Mouse (Mus musculus) liver, embryonic 11.5 days (tissue): Measurements from ENCODE around the gene Gm21954. TPM values are rescaled to one million over a fixed set of nuclear protein-coding genes. Genes with fewer than 3 reads are reported as not detected.

Experiments
- ATAC-seq: fragments of 200-750 bp; cut with Nextera tagmentation; replicated peaks from 2 replicates; pipeline ENCODE4 v1.8.0; 2017; ENCODE audit warnings: moderate number of reproducible peaks, mild to moderate bottlenecking, moderate TSS enrichment, moderate library complexity; ENCODE audit not compliant: low FRiP score
- DNase-seq: peaks from one replicate; pipeline ENCODE4 v3.0.0-alpha.2; 2017; ENCODE audit warnings: low spot score
- H3K27ac ChIP-seq: fragments of 300-500 bp; sonication (generic); 2 replicates; pipeline ENCODE4 v1.5.1; 2014; ENCODE audit warnings: mild to moderate bottlenecking, low read depth, low read length, control low read depth
- H3K27me3 ChIP-seq: fragments of 300-500 bp; sonication (generic); replicated peaks from 2 replicates; pipeline ENCODE4 v1.6.1; 2014; ENCODE audit warnings: low read length, mixed read lengths; ENCODE audit not compliant: control insufficient read depth, insufficient read depth
- H3K36me3 ChIP-seq: fragments of 300-500 bp; sonication (generic); 2 replicates; pipeline ENCODE4 v1.6.1; 2014; ENCODE audit warnings: mild to moderate bottlenecking, low read length, moderate library complexity, mixed read lengths; ENCODE audit not compliant: control insufficient read depth, insufficient read depth
- H3K4me1 ChIP-seq: fragments of 300-500 bp; sonication (generic); replicated peaks from 2 replicates; pipeline ENCODE4 v1.6.1; 2014; ENCODE audit warnings: low read length, mixed read lengths; ENCODE audit not compliant: control insufficient read depth, insufficient read depth
- H3K4me2 ChIP-seq: fragments of 300-500 bp; sonication (generic); 2 replicates; pipeline ENCODE4 v1.6.1; 2014; ENCODE audit warnings: mild to moderate bottlenecking, control low read depth, moderate library complexity
- H3K4me3 ChIP-seq: fragments of 300-500 bp; sonication (generic); 2 replicates; pipeline ENCODE4 v1.5.1; 2014; ENCODE audit warnings: low read depth, low read length, control low read depth
- H3K9ac ChIP-seq: fragments of 300-500 bp; sonication (generic); 2 replicates; pipeline ENCODE4 v1.6.1; 2014; ENCODE audit warnings: low read depth, low read length, control low read depth
- H3K9me3 ChIP-seq: fragments of 300-500 bp; sonication (generic); 2 replicates; pipeline ENCODE4 v1.6.1; 2016; ENCODE audit warnings: low read length, inconsistent platforms, mixed read lengths; ENCODE audit not compliant: control insufficient read depth
- WGBS: fragments of 180-500 bp; shearing (Covaris S2); extraction: QIAGEN DNeasy Blood & Tissue Kit; methylation state at CpG from one replicate; pipeline ENCODE4 v1.1.7; 2014; 5-methylcytosine and 5-hydroxymethylcytosine counted together
- polyA plus RNA-seq: library from polyadenylated mRNA; unstranded; fragments of >200 nt; fragmentation: Nextera tagmentation; extraction: Ambion mirVana; gene quantifications from 2 replicates; pipeline ENCODE4 v1.2.1, GENCODE M21; 2014

Gene Gm21954
- polyA plus RNA-seq, 1 experiment from 2014 or later = not detected

DNA sequence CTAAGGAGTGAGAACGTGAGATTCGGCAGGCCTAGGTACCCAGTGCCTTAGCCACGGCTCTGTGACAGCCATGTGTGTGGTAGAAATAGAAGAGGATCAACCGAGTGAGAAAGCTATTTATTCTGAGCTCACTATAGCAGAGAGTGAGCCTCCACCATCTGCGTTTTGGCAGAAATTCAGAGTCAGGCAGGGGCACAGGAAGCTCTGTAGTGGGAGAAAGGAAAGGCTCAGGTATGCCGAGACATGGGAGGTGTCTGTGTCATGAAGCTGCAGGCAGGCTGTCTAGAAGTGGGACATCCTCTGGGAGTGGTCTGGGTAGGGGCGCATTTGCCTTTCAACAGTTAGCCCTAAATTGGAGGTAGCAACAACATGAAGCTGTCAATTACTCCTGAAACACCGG, 31.7 kb downstream of the Gm21954 start:
- Histone ChIP-seq H3K4me1 (no peaks in the 10 kb centered on the region), H3K27me3 (no peaks in the 10 kb centered on the region), H3K9ac (no peak overlapping the region), H3K4me2 (no peak overlapping the region), H3K9me3 (no peaks in the 10 kb centered on the region), H3K4me3 (no peak overlapping the region), H3K27ac (no peak overlapping the region), H3K36me3 (no peaks in the 10 kb centered on the region)
- 67% methylated on average over 8 of the region's 8 CpGs for WGBS
- no peak for DNase-seq
- ATAC-seq = no peak

DNA sequence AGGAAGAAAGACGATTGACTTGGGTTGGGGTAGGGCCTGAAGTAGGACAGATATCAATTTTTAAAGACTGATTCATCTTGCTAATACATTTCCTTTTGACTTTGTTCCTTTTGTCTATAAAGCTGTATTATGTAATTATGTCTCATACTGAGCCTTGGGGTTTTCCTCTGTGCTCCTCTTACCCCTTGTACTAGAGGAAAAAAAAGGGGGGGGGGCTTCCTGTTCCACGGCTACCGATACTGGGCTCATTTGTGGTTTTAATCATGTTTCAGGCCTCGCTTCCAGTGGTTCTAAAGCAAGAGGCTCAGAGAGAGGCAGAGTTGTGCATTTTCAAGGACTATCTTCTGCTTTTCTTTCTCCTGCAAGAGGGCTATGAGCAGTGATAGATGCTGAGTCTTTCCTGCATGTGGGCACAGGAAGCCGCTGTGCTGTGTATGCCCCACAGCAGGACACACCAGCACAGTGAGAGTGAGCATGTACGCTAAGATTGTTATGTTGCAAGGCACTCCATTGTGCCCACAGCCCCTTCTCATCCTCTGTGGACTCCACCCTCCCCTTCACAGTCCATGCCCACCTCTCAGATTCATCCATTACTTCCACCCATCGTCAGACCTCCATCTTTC, 33.1 kb downstream of the Gm21954 start:
- Histone ChIP-seq H3K9me3 (no peaks in the 10 kb centered on the region), H3K4me2 (no peak overlapping the region), H3K36me3 (no peaks in the 10 kb centered on the region), H3K4me1 (no peaks in the 10 kb centered on the region), H3K9ac (no peak overlapping the region), H3K27ac (no peak overlapping the region), H3K4me3 (no peak overlapping the region), H3K27me3 (no peaks in the 10 kb centered on the region)
- ATAC-seq = no peak
- WGBS = 67% methylated on average over 7 of the region's 7 CpGs
- DNase-seq = no peak

DNA sequence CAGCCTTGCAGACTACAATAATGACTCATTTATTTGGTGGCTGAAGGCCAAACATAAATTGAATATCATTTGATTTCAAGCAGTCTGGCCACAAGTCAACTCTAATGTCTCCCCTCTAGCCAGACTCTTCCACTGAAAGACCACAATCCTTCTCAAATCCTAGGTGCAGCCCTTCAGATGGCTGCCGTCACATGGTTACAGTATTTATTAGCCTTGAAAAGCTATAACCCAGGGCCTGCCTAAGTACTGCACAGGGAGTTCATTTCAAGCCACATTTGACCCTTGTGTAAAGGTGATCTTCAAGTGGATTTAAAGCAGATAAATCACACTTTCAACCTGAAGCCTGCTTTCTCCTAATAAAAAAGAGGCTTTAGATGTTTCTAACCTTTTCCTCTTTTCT, 37.7 kb downstream of the Gm21954 start:
- WGBS = 69% methylated on average over 1 of the region's 1 CpGs

DNA sequence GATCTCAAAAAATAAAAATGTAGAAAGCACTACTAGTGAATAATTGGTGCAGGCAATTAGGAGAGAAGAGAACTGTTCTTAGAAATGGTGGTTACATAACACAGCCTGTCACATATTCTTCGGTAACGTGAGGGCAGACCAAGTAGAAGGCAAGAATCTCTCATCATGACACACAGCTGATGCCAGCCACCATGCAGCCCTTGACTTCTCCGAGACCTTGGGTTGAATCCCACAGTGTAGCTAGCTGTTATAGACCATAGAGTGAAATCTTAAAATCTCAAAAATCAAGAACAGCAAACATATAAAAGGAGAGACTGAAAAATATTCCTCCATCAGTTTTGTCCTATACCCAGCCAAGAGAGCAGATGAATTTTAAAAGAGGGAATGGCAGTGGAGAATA, 40.8 kb downstream of the Gm21954 start:
- no peak overlapping the region for H3K9ac ChIP-seq
- no peak overlapping the region for H3K4me2 ChIP-seq
- no peak overlapping the region for H3K4me3 ChIP-seq
- H3K27ac ChIP-seq = no peak overlapping the region
- no peak for DNase-seq
- no peaks in the 10 kb centered on the region for H3K36me3 ChIP-seq
- H3K9me3 ChIP-seq = no peaks in the 10 kb centered on the region
- ATAC-seq = no peak
- no peaks in the 10 kb centered on the region for H3K4me1 ChIP-seq
- no peaks in the 10 kb centered on the region for H3K27me3 ChIP-seq
- 77% methylated on average over 3 of the region's 3 CpGs for WGBS

More for the DNA sequence above, 37.7 kb downstream of the Gm21954 start:
- Histone ChIP-seq H3K9me3 (no peaks in the 10 kb centered on the region), H3K27me3 (no peaks in the 10 kb centered on the region), H3K4me3 (no peak overlapping the region), H3K4me1 (no peaks in the 10 kb centered on the region), H3K36me3 (no peaks in the 10 kb centered on the region), H3K27ac (no peak overlapping the region), H3K4me2 (no peak overlapping the region), H3K9ac (no peak overlapping the region)
- DNase-seq (no peak), ATAC-seq (no peak)

DNA sequence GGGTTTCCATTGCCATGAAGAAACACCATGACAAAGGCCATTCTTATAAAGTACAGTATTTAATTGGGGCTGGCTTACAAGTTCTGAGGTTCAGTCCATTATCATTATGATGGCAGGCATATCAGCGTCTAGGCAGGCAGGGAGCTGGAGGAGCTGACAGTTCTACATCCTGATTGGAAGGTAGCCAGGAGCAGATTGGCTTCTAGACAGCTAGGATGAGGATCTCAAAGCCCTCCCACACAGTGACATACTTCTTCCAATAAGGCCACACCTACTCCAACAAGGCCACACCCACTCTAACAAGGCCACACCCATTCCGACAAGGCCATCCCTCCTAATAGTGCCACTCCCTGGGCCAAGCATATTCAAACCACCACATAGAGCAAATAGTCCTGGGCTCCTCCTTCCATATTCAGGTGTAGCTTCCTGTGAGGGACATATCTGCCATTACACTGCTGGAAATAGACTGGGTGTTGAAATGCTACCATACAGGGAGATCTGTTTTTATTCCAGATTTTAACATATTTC, 41.9 kb downstream of the Gm21954 start:
- H3K9me3 ChIP-seq = no peaks in the 10 kb centered on the region
- H3K27me3 ChIP-seq = no peaks in the 10 kb centered on the region
- WGBS = 83% methylated on average over 2 of the region's 2 CpGs
- H3K4me3 ChIP-seq = no peak overlapping the region
- H3K27ac ChIP-seq = no peak overlapping the region
- no peak overlapping the region for H3K9ac ChIP-seq
- H3K36me3 ChIP-seq = no peaks in the 10 kb centered on the region
- H3K4me2 ChIP-seq = no peak overlapping the region
- ATAC-seq = no peak
- no peaks in the 10 kb centered on the region for H3K4me1 ChIP-seq
- DNase-seq = no peak

DNA sequence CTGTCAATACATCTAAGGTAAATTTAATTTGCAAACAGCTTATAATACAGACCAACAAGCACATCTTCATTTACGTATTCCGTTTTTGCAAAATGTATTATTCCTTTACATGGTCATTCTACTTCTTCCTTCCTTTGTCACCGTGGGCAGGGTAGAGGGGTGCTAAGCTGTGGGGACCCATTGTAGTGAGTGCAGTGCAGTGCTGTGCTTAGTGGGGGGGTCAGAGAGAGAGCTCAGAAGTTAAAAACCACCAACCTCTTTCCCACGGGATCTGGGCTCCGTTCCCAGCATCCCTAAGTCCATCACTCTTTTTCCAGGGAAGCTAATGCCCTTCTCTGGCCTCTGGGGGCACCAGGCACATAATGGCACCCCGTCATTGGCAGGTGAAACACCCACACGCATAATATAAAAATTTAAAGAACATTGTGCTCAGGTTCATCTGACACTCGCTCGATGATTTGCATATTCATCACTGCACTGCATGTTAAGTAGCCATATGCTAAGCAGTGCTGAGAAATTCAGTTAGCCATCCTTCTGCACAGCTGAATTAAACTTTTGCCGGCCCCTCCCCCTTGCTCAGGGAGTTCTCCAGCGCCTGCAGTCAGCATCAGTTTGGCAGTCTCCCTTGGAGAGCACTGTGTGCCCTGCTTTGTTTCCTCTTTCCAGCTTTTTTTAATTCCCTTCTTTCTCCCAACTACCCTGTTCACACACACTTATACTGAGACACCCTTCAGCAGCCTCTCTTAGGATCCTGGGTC, 48.2 kb downstream of the Gm21954 start:
- no peak for DNase-seq
- Histone ChIP-seq H3K27ac (no peak overlapping the region), H3K36me3 (no peaks in the 10 kb centered on the region), H3K9me3 (no peaks in the 10 kb centered on the region), H3K4me1 (no peaks in the 10 kb centered on the region), H3K27me3 (no peaks in the 10 kb centered on the region), H3K9ac (no peak overlapping the region), H3K4me2 (no peak overlapping the region), H3K4me3 (no peak overlapping the region)
- no peak for ATAC-seq
- 39% methylated on average over 11 of the region's 11 CpGs for WGBS

DNA sequence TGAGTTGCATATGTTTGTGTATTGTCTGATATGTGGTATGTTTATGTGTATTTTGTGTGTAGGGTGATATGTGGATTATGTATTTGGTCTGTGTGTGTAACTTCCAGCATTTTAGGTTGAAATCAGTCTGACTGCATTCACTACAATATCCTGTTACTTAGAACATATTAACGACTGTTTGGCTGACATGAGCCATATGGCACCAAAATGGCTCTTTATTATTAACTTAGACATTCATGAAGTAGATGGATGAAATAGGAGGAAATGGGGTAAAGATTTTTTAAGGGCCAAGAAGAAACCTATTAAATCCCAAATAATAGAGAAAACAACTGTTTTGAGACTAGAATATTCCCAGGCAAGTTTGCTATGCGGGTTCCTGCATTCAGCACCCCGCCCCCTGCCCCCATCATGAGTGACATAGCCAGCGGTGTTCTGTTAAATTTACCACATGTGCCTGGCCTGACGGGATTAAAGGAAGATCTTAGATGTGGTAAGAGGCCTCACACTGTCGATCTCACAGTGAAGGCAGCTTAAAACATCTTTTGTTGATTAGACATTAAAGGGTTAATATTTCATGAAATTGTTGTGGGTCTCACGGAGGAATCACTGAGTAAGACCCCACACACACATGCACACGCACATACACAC, 51.5 kb downstream of the Gm21954 start:
- no peaks in the 10 kb centered on the region for H3K9me3 ChIP-seq

DNA sequence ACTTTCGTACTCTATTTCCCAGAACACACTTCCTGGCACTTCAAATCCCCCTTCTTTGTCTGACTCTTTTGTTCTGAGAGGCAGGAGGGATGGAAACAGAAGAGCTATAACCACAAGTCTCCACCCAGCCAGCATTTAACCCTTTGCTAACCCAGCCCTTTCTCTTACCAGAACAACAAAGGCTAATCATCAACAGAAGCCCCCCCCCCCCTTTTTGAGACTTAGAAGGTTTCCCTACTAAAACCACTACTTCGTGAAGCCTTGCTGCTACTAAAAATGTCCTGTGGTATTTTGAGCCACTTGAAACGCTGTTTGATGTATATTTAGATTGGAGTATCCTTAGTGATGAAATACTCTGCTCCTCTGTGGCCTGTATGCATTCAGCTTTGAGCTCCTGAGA, 52.7 kb downstream of the Gm21954 start:
- no peak for ATAC-seq

More for the DNA sequence above, 51.5 kb downstream of the Gm21954 start:
- Histone ChIP-seq H3K4me3 (no peak overlapping the region), H3K4me2 (no peak overlapping the region), H3K4me1 (no peaks in the 10 kb centered on the region), H3K27me3 (no peaks in the 10 kb centered on the region), H3K36me3 (no peaks in the 10 kb centered on the region), H3K27ac (no peak overlapping the region), H3K9ac (no peak overlapping the region)
- DNase-seq (no peak), ATAC-seq (no peak)
- WGBS = 62% methylated on average over 8 of the region's 8 CpGs

More for the DNA sequence above, 52.7 kb downstream of the Gm21954 start:
- H3K27me3 ChIP-seq = no peaks in the 10 kb centered on the region
- no peak overlapping the region for H3K27ac ChIP-seq
- no peak overlapping the region for H3K4me2 ChIP-seq
- no peaks in the 10 kb centered on the region for H3K9me3 ChIP-seq
- no peaks in the 10 kb centered on the region for H3K4me1 ChIP-seq
- H3K9ac ChIP-seq = no peak overlapping the region
- H3K4me3 ChIP-seq = no peak overlapping the region
- H3K36me3 ChIP-seq = no peaks in the 10 kb centered on the region
- WGBS = 26% methylated on average over 3 of the region's 3 CpGs
- DNase-seq = no peak
